Comparison of ENCODE assay signal across 8 mouse cellular contexts in the genomic region with DNA sequence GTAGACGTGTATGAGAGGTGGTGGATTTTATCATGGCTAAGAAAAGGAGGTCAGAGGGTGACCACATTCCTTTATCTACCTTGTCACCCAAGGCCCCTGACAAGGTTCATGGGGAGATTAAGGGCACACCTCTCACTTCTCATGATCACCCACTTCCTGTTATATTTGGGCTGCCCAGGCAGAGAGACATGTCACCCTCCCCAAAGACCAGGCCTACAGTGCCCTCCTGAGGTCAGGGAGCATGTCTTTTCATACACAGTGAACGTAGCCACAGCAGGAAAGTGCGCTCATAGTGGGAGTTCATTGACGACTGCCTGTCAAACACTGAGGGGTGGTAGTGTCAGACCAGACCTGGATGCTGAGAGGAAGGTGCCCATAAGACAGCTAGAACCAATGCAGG.
A peak's percentile ranks its signal among the peaks of the same experiment; 100 is the strongest.
DNase-seq lines count a peak whose midpoint lies in the region; TF ChIP-seq lines count a peak whose summit lies in the region.

No protein-coding gene starts in this region.

- H3K4me3 ChIP-seq in gastrocnemius, adult 2 months = no peak overlapping the region

- H3K27ac ChIP-seq in gastrocnemius, adult 2 months = no peak overlapping the region

- peak; percentile 60 for TF ChIP-seq CTCF in gastrocnemius, adult 2 months (IDR thresholded peaks at IDR 0.05)

- intact Hi-C loops in gastrocnemius, adult 2 months (cut with DNase I) = loop anchor here (5.0 kb wide), 1 partner anchor 159 kb away; no protein-coding TSS in a partner anchor

- peak; percentile 38 for DNase-seq in gastrocnemius, adult 2 months
- no peak for DNase-seq in gastrocnemius, postnatal 25 days
- DNase-seq in right cerebral cortex, adult 18-20 months = peak; percentile 17
- DNase-seq in right cerebral cortex, adult 2 months (ENCODE audit: low spot score in 2 of 2) = no peak
- peak; percentile 73 for DNase-seq in cerebellum, adult 9-10 months
- DNase-seq in lung, postnatal 10 days = peak; percentile 62
- no peak for DNase-seq in urinary bladder, postnatal 10 days (ENCODE audit: low spot score)
- no peak for DNase-seq in urinary bladder, postnatal 14 days (ENCODE audit: low spot score)

Comparison
In these comparisons a context has a peak if more than half of its experiments do, and no peak if none do; other contexts are left out.
1. DNase-seq: peak in gastrocnemius, adult 2 months (single experiment), right cerebral cortex, adult 18-20 months (single experiment), cerebellum, adult 9-10 months (single experiment) and lung, postnatal 10 days (single experiment); none in gastrocnemius, postnatal 25 days (single experiment), right cerebral cortex, adult 2 months (0 of 2), urinary bladder, postnatal 10 days (single experiment) and urinary bladder, postnatal 14 days (single experiment).